Mouse (Mus musculus) stomach, postnatal 0 days (tissue): ENCODE measurements around the gene Dyrk1a.

Experiments used
- CTCF ChIP-seq: IDR thresholded peaks from 2 replicates; pipeline ENCODE4 v1.5.1; 2016; ENCODE audit warnings: antibody characterized with exemption, low read depth, mild to moderate bottlenecking, moderate library complexity
- EP300 ChIP-seq: optimal IDR thresholded peaks from 2 replicates; pipeline ENCODE3; 2016; ENCODE audit warnings: antibody characterized with exemption

DNA sequence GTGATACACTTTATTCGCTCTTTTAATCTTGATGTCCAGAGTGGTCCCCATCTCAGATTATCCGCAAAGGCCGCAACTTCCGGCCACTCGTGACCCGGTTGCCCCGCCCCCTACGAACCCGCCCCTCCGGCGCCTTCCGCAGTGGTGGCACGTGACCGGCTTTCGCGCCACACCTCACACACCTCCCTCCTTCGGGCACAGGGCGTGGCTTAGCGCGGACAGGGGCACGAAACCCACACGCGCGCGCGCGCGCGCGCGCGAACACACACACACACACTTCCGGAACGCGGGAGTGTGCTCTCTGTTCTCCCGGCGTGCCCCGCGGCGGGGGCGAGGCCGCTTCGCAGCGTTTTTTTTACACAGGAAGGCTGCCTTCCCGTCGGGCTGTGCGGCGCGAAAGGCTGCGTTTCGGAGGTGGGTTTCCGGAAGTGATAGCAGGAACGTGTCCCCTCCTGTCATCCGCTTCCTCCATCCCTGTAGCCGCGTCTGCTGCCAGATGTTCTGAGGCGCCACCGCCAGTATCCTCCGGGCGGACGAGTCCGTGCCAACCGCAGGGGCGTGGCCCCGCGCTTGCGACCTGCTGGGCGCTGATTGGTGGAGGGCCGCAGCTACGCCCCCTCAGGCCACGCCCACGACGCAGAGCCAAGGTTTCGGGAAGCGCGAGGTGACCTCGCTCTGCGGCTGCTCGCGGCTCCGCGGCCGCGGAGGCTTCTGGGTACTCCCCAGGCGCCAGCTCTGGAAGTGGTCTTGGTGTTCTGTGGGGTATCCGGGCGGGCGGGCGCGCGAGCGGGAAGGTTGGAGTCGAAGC, 43.3 kb upstream of the Dyrk1a start, which contains the start of gene Vps26c:
- TF ChIP-seq CTCF, result no peak
- peak; percentile 39 for TF ChIP-seq EP300
